Mouse (Mus musculus): ENCODE data around the gene N4bp1. TPM values are rescaled to one million over a fixed set of nuclear protein-coding genes. Genes with fewer than 3 reads are reported as not detected.
A peak's percentile ranks its signal among the peaks of the same experiment; 100 is the strongest.

The N4bp1 gene
- polyA plus RNA-seq, 1 experiment from 2014 or later = 9.6 TPM

- H3K9me3 ChIP-seq (replicated peaks; ENCODE audit: control insufficient read depth, low read length) = no peaks in the 10 kb centered on the region
- 68% methylated on average over 7 of the region's 7 CpGs for WGBS (ENCODE audit: insufficient replicate concordance)
- ATAC-seq (replicated peaks; ENCODE audit: insufficient number of reproducible peaks, low FRiP score, low TSS enrichment) = no peak
- no peaks in the 10 kb centered on the region for H3K27me3 ChIP-seq (ENCODE audit: control insufficient read depth, insufficient read depth, low read length)
- no peak overlapping the region for H3K4me2 ChIP-seq
- peaks cover 8% of the 10 kb centered on the region; the same call in 1 of the 2 replicates for H3K4me1 ChIP-seq (ENCODE audit: control insufficient read depth, insufficient read depth, low read length)
- H3K9ac ChIP-seq (ENCODE audit: low read depth, low read length) = no peak overlapping the region
- no peak overlapping the region for H3K4me3 ChIP-seq (ENCODE audit: low read depth, low read length)
- H3K36me3 ChIP-seq (ENCODE audit: control insufficient read depth, insufficient read depth, low read length) = peaks cover 8% of the 10 kb centered on the region; the same call in 1 of the 2 replicates
- peak overlapping the region; percentile 11; the same call in 1 of the 2 replicates for H3K27ac ChIP-seq (ENCODE audit: low read depth, low read length)
These were observed 23.5 kb downstream of the N4bp1 start for GRCm38 (mm10) chr8:86861516-86861915.

- H3K4me3 ChIP-seq (ENCODE audit: low read depth, low read length) = no peak overlapping the region
- H3K4me1 ChIP-seq (ENCODE audit: control insufficient read depth, insufficient read depth, low read length) = peaks cover 18% of the 10 kb centered on the region
- H3K4me2 ChIP-seq = no peak overlapping the region
- H3K36me3 ChIP-seq (ENCODE audit: control insufficient read depth, insufficient read depth, low read length) = 0 out of 2 replicates have a peak, but pooled peaks cover 2% of the 10 kb centered on the region
- 81% methylated on average over 7 of the region's 7 CpGs for WGBS (ENCODE audit: insufficient replicate concordance)
- no peaks in the 10 kb centered on the region for H3K27me3 ChIP-seq (ENCODE audit: control insufficient read depth, insufficient read depth, low read length)
- no peak for ATAC-seq (replicated peaks; ENCODE audit: insufficient number of reproducible peaks, low FRiP score, low TSS enrichment)
- no peak overlapping the region for H3K9ac ChIP-seq (ENCODE audit: low read depth, low read length)
- no peak overlapping the region for H3K27ac ChIP-seq (ENCODE audit: low read depth, low read length)
- no peaks in the 10 kb centered on the region for H3K9me3 ChIP-seq (replicated peaks; ENCODE audit: control insufficient read depth, low read length)
These were observed 28.8 kb downstream of the N4bp1 start for GRCm38 (mm10) chr8:86856248-86856647.

GRCm38 (mm10) chr8:86854686-86855085 is 30.4 kb downstream of the N4bp1 start:
- ATAC-seq (replicated peaks; ENCODE audit: insufficient number of reproducible peaks, low FRiP score, low TSS enrichment) = no peak
- Histone ChIP-seq H3K27ac (ENCODE audit: low read depth, low read length) (no peak overlapping the region), H3K9ac (ENCODE audit: low read depth, low read length) (no peak overlapping the region), H3K27me3 (ENCODE audit: control insufficient read depth, insufficient read depth, low read length) (no peaks in the 10 kb centered on the region), H3K4me3 (ENCODE audit: low read depth, low read length) (no peak overlapping the region), H3K4me2 (no peak overlapping the region), H3K4me1 (ENCODE audit: control insufficient read depth, insufficient read depth, low read length) (peaks cover 18% of the 10 kb centered on the region), H3K36me3 (ENCODE audit: control insufficient read depth, insufficient read depth, low read length) (peaks cover 5% of the 10 kb centered on the region; the same call in 1 of the 2 replicates), H3K9me3 (replicated peaks; ENCODE audit: control insufficient read depth, low read length) (no peaks in the 10 kb centered on the region)
- WGBS (ENCODE audit: insufficient replicate concordance) = 74% methylated on average over 11 of the region's 11 CpGs

GRCm38 (mm10) chr8:86853989-86854373 is 31.1 kb downstream of the N4bp1 start:
- H3K4me1 ChIP-seq (ENCODE audit: control insufficient read depth, insufficient read depth, low read length) = peaks cover 18% of the 10 kb centered on the region
- H3K36me3 ChIP-seq (ENCODE audit: control insufficient read depth, insufficient read depth, low read length) = peaks cover 5% of the 10 kb centered on the region; the same call in 1 of the 2 replicates
- H3K27me3 ChIP-seq (ENCODE audit: control insufficient read depth, insufficient read depth, low read length) = no peaks in the 10 kb centered on the region
- no peak overlapping the region for H3K4me3 ChIP-seq (ENCODE audit: low read depth, low read length)
- no peak overlapping the region for H3K4me2 ChIP-seq
- H3K27ac ChIP-seq (ENCODE audit: low read depth, low read length) = no peak overlapping the region
- WGBS (ENCODE audit: insufficient replicate concordance) = 77% methylated on average over 2 of the region's 2 CpGs
- H3K9ac ChIP-seq (ENCODE audit: low read depth, low read length) = no peak overlapping the region
- no peak for ATAC-seq (replicated peaks; ENCODE audit: insufficient number of reproducible peaks, low FRiP score, low TSS enrichment)
- H3K9me3 ChIP-seq (replicated peaks; ENCODE audit: control insufficient read depth, low read length) = no peaks in the 10 kb centered on the region

GRCm38 (mm10) chr8:86853266-86853988 is 31.6 kb downstream of the N4bp1 start:
- no peak overlapping the region for H3K4me2 ChIP-seq
- WGBS (ENCODE audit: insufficient replicate concordance) = 87% methylated on average over 8 of the region's 8 CpGs
- no peak overlapping the region for H3K27ac ChIP-seq (ENCODE audit: low read depth, low read length)
- H3K4me3 ChIP-seq (ENCODE audit: low read depth, low read length) = no peak overlapping the region
- H3K27me3 ChIP-seq (ENCODE audit: control insufficient read depth, insufficient read depth, low read length) = no peaks in the 10 kb centered on the region
- ATAC-seq (replicated peaks; ENCODE audit: insufficient number of reproducible peaks, low FRiP score, low TSS enrichment) = no peak
- no peak overlapping the region for H3K9ac ChIP-seq (ENCODE audit: low read depth, low read length)
- H3K4me1 ChIP-seq (ENCODE audit: control insufficient read depth, insufficient read depth, low read length) = peaks cover 18% of the 10 kb centered on the region
- H3K9me3 ChIP-seq (replicated peaks; ENCODE audit: control insufficient read depth, low read length) = no peaks in the 10 kb centered on the region
- peaks cover 5% of the 10 kb centered on the region; the same call in 1 of the 2 replicates for H3K36me3 ChIP-seq (ENCODE audit: control insufficient read depth, insufficient read depth, low read length)

GRCm38 (mm10) chr8:86852491-86852890 is 32.6 kb downstream of the N4bp1 start:
- Histone ChIP-seq H3K9ac (ENCODE audit: low read depth, low read length) (no peak overlapping the region), H3K9me3 (replicated peaks; ENCODE audit: control insufficient read depth, low read length) (no peaks in the 10 kb centered on the region), H3K27me3 (ENCODE audit: control insufficient read depth, insufficient read depth, low read length) (no peaks in the 10 kb centered on the region), H3K4me3 (ENCODE audit: low read depth, low read length) (no peak overlapping the region), H3K36me3 (ENCODE audit: control insufficient read depth, insufficient read depth, low read length) (peaks cover 5% of the 10 kb centered on the region; the same call in 1 of the 2 replicates), H3K4me1 (ENCODE audit: control insufficient read depth, insufficient read depth, low read length) (peaks cover 15% of the 10 kb centered on the region), H3K4me2 (no peak overlapping the region), H3K27ac (ENCODE audit: low read depth, low read length) (peak overlapping the region; percentile 80)
- no peak for ATAC-seq (replicated peaks; ENCODE audit: insufficient number of reproducible peaks, low FRiP score, low TSS enrichment)
- WGBS (ENCODE audit: insufficient replicate concordance) = 93% methylated on average over 3 of the region's 3 CpGs

- WGBS (ENCODE audit: insufficient replicate concordance) = 91% methylated on average over 5 of the region's 5 CpGs
- Histone ChIP-seq H3K4me3 (ENCODE audit: low read depth, low read length) (no peak overlapping the region), H3K36me3 (ENCODE audit: control insufficient read depth, insufficient read depth, low read length) (peaks cover 5% of the 10 kb centered on the region; the same call in 1 of the 2 replicates), H3K9me3 (replicated peaks; ENCODE audit: control insufficient read depth, low read length) (no peaks in the 10 kb centered on the region), H3K4me1 (ENCODE audit: control insufficient read depth, insufficient read depth, low read length) (peaks cover 12% of the 10 kb centered on the region), H3K27ac (ENCODE audit: low read depth, low read length) (no peak overlapping the region), H3K9ac (ENCODE audit: low read depth, low read length) (no peak overlapping the region), H3K27me3 (ENCODE audit: control insufficient read depth, insufficient read depth, low read length) (no peaks in the 10 kb centered on the region), H3K4me2 (no peak overlapping the region)
- ATAC-seq (replicated peaks; ENCODE audit: insufficient number of reproducible peaks, low FRiP score, low TSS enrichment) = no peak
These were observed 36.2 kb downstream of the N4bp1 start for GRCm38 (mm10) chr8:86848876-86849275.

GRCm38 (mm10) chr8:86848401-86848800 is 36.7 kb downstream of the N4bp1 start:
- H3K4me3 ChIP-seq (ENCODE audit: low read depth, low read length) = no peak overlapping the region
- no peak overlapping the region for H3K27ac ChIP-seq (ENCODE audit: low read depth, low read length)
- no peak overlapping the region for H3K9ac ChIP-seq (ENCODE audit: low read depth, low read length)
- peaks cover 5% of the 10 kb centered on the region; the same call in 1 of the 2 replicates for H3K36me3 ChIP-seq (ENCODE audit: control insufficient read depth, insufficient read depth, low read length)
- ATAC-seq (replicated peaks; ENCODE audit: insufficient number of reproducible peaks, low FRiP score, low TSS enrichment) = no peak
- H3K9me3 ChIP-seq (replicated peaks; ENCODE audit: control insufficient read depth, low read length) = no peaks in the 10 kb centered on the region
- H3K4me1 ChIP-seq (ENCODE audit: control insufficient read depth, insufficient read depth, low read length) = peaks cover 12% of the 10 kb centered on the region
- H3K27me3 ChIP-seq (ENCODE audit: control insufficient read depth, insufficient read depth, low read length) = no peaks in the 10 kb centered on the region
- H3K4me2 ChIP-seq = no peak overlapping the region
- WGBS (ENCODE audit: insufficient replicate concordance) = 94% methylated on average over 6 of the region's 6 CpGs

- Histone ChIP-seq H3K27me3 (ENCODE audit: control insufficient read depth, insufficient read depth, low read length) (no peaks in the 10 kb centered on the region), H3K4me1 (ENCODE audit: control insufficient read depth, insufficient read depth, low read length) (peaks cover 5% of the 10 kb centered on the region), H3K9me3 (replicated peaks; ENCODE audit: control insufficient read depth, low read length) (no peaks in the 10 kb centered on the region), H3K4me3 (ENCODE audit: low read depth, low read length) (no peak overlapping the region), H3K9ac (ENCODE audit: low read depth, low read length) (no peak overlapping the region), H3K27ac (ENCODE audit: low read depth, low read length) (no peak overlapping the region), H3K36me3 (ENCODE audit: control insufficient read depth, insufficient read depth, low read length) (peaks cover 5% of the 10 kb centered on the region; the same call in 1 of the 2 replicates), H3K4me2 (no peak overlapping the region)
- ATAC-seq (replicated peaks; ENCODE audit: insufficient number of reproducible peaks, low FRiP score, low TSS enrichment) = no peak
- WGBS (ENCODE audit: insufficient replicate concordance) = 91% methylated on average over 3 of the region's 3 CpGs
These were observed 38.0 kb downstream of the N4bp1 start for GRCm38 (mm10) chr8:86847091-86847490.

Measured in heart, embryonic 11.5 days (tissue).